In the genomic region with DNA sequence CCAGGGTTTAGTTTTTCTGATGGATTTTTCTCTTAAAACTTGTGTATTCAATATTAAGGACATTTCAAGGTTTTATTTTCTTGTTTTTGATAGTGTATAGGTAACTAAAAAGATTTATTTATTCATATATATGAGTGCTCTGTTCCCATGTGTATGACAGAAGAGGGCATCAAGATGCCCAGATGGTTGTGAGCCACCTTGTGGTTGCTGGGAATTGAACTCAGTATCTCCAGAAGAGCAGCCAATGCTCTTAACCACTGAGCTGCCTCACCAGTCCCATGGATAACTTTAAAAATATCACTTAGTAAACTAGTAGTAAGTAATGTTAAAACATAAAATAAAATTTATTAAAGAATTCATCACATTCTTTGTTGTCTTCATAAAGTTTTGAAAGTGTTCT, we compare ENCODE assay signal across 18 mouse cellular contexts. TPM values are rescaled to one million over a fixed set of nuclear protein-coding genes. Genes with fewer than 3 reads are reported as not detected.
DNase-seq lines count a peak whose midpoint lies in the region; ATAC-seq and TF ChIP-seq lines count a peak whose summit lies in the region.
"Had no signal": no experiment of that assay in that cellular context is flagged by ENCODE, and none has a peak within 500 bp of the region (broad histone marks: within the 10 kb centered on the region; RNA-seq: fewer than 3 reads in every experiment).

No protein-coding gene starts in this region.

- ATAC-seq in CD4-positive, CD25-positive, alpha-beta regulatory T cell, adult 4 months: no peak
- ATAC-seq in intestine, postnatal 0 days: no peak
- no peak for ATAC-seq in intestine, embryonic 16.5 days
- no peak for ATAC-seq in midbrain, embryonic 14.5 days (ENCODE audit: low FRiP score, low TSS enrichment)
- ATAC-seq: forebrain, postnatal 0 days had no signal

- H3K27me3 ChIP-seq in intestine, postnatal 0 days (replicated peaks; ENCODE audit: control insufficient read depth, insufficient read depth, low read length): no peaks in the 10 kb centered on the region
- no peaks in the 10 kb centered on the region for H3K27me3 ChIP-seq in intestine, embryonic 16.5 days (replicated peaks; ENCODE audit: control insufficient read depth, insufficient read depth, low read length)
- H3K27me3 ChIP-seq in midbrain, embryonic 14.5 days (ENCODE audit: control insufficient read depth, insufficient read depth, low read length): no peaks in the 10 kb centered on the region
- no peaks in the 10 kb centered on the region for H3K27me3 ChIP-seq in midbrain, embryonic 10.5 days (ENCODE audit: low read depth, poor library complexity, severe bottlenecking)

- H3K4me1 ChIP-seq in intestine, postnatal 0 days (replicated peaks; ENCODE audit: control insufficient read depth, insufficient read depth, low read length): no peaks in the 10 kb centered on the region
- H3K4me1 ChIP-seq in intestine, embryonic 16.5 days (ENCODE audit: control insufficient read depth, insufficient read depth, low read length): no peaks in the 10 kb centered on the region
- H3K4me1 ChIP-seq in midbrain, embryonic 14.5 days (ENCODE audit: control insufficient read depth, insufficient read depth, low read length): no peaks in the 10 kb centered on the region
- no peaks in the 10 kb centered on the region for H3K4me1 ChIP-seq in midbrain, embryonic 10.5 days
- H3K4me1 ChIP-seq: embryonic facial prominence, embryonic 10.5 days had no signal

- H3K9me3 ChIP-seq in intestine, postnatal 0 days (ENCODE audit: control insufficient read depth): no peaks in the 10 kb centered on the region
- no peaks in the 10 kb centered on the region for H3K9me3 ChIP-seq in intestine, embryonic 16.5 days (ENCODE audit: control insufficient read depth, low read length)
- no peaks in the 10 kb centered on the region for H3K9me3 ChIP-seq in midbrain, embryonic 14.5 days (ENCODE audit: control insufficient read depth, low read length)
- no peaks in the 10 kb centered on the region for H3K9me3 ChIP-seq in midbrain, embryonic 10.5 days (replicated peaks)
- H3K9me3 ChIP-seq: embryonic facial prominence, embryonic 10.5 days had no signal

- peaks cover 19% of the 10 kb centered on the region; the same call in 1 of the 2 replicates for H3K36me3 ChIP-seq in intestine, postnatal 0 days (ENCODE audit: control insufficient read depth, insufficient read depth)
- H3K36me3 ChIP-seq in intestine, embryonic 16.5 days (ENCODE audit: control insufficient read depth, insufficient read depth, low read length): no peaks in the 10 kb centered on the region
- peaks cover 63% of the 10 kb centered on the region for H3K36me3 ChIP-seq in midbrain, embryonic 14.5 days (ENCODE audit: control insufficient read depth, insufficient read depth, low read length)
- peaks cover 89% of the 10 kb centered on the region for H3K36me3 ChIP-seq in midbrain, embryonic 10.5 days

- no peak overlapping the region for H3K4me2 ChIP-seq in intestine, postnatal 0 days (replicated peaks; ENCODE audit: low read depth)
- H3K4me2 ChIP-seq in intestine, embryonic 16.5 days (ENCODE audit: low read depth, low read length): no peak overlapping the region
- H3K4me2 ChIP-seq in midbrain, embryonic 14.5 days (ENCODE audit: low read length): no peak overlapping the region
- H3K4me2 ChIP-seq: heart, embryonic 11.5 days; midbrain, embryonic 11.5 days had no signal

- no peak overlapping the region for H3K27ac ChIP-seq in intestine, postnatal 0 days (ENCODE audit: low read depth, low read length)
- H3K27ac ChIP-seq in intestine, embryonic 16.5 days (ENCODE audit: low read length): no peak overlapping the region
- H3K27ac ChIP-seq in midbrain, embryonic 14.5 days (replicated peaks; ENCODE audit: low read depth, low read length): no peak overlapping the region
- H3K27ac ChIP-seq in midbrain, embryonic 10.5 days (replicated peaks): no peak overlapping the region
- H3K27ac ChIP-seq: embryonic facial prominence, embryonic 10.5 days had no signal

- DNase-seq in CD4-positive, CD25-positive, alpha-beta regulatory T cell, adult 2 months (ENCODE audit: low read depth, low spot score): peak; percentile 33
- DNase-seq in midbrain, embryonic 14.5 days: peak; percentile 19
- no peak for DNase-seq in midbrain, embryonic 10.5 days (ENCODE audit: low spot score)
- peak; percentile 25 for DNase-seq in naive thymus-derived CD4-positive, alpha-beta T cell, adult 2 months (ENCODE audit: low read depth)
- no peak for DNase-seq in ovary, postnatal 10 days (ENCODE audit: low spot score)
- DNase-seq: adrenal gland, postnatal 10 days; cerebellum, adult 2 months; forebrain, postnatal 0 days; gastrocnemius, postnatal 14 days; kidney, postnatal 14 days; right cerebral cortex, postnatal 4 days had no signal

- TF ChIP-seq CTCF in intestine, postnatal 0 days (IDR thresholded peaks at IDR 0.05; ENCODE audit: low read depth): peak; percentile 49

- H3K9ac ChIP-seq in intestine, postnatal 0 days (ENCODE audit: low read depth, low read length): no peak overlapping the region
- H3K9ac ChIP-seq in intestine, embryonic 16.5 days (ENCODE audit: low read depth, low read length): no peak overlapping the region
- H3K9ac ChIP-seq in midbrain, embryonic 14.5 days (replicated peaks; ENCODE audit: low read length): no peak overlapping the region
- H3K9ac ChIP-seq: forebrain, postnatal 0 days had no signal

- no peak overlapping the region for H3K4me3 ChIP-seq in intestine, postnatal 0 days (ENCODE audit: low read depth, low read length)
- no peak overlapping the region for H3K4me3 ChIP-seq in intestine, embryonic 16.5 days (ENCODE audit: low read length)
- no peak overlapping the region for H3K4me3 ChIP-seq in midbrain, embryonic 14.5 days (replicated peaks; ENCODE audit: low read depth, low read length)
- no peak overlapping the region for H3K4me3 ChIP-seq in midbrain, embryonic 10.5 days
- H3K4me3 ChIP-seq: embryonic facial prominence, embryonic 10.5 days; erythroblast, embryonic 14.5 days had no signal

RNA-seq across cellular contexts. Expression of a gene that starts 17.4 kb away (rescaled TPM):
- 100 to 1,000 TPM in 1 of 2 experiments, 10 to 100 TPM in 1; 78.7 to 103 TPM for polyA plus RNA-seq in CD4-positive, CD25-positive, alpha-beta regulatory T cell, adult 4 months (2017; shearing (Covaris generic))
- 47.9 and 51.4 TPM in 2 replicates for polyA plus RNA-seq in intestine, postnatal 0 days (2015; fragmentation: Nextera tagmentation; extraction: Ambion mirVana)
- polyA plus RNA-seq in intestine, embryonic 16.5 days (2015; fragmentation: Nextera tagmentation; extraction: Ambion mirVana): 101 and 106 TPM in 2 replicates
- 152 and 207 TPM in 2 replicates for polyA plus RNA-seq in midbrain, embryonic 14.5 days (2014; fragmentation: Nextera tagmentation; extraction: Ambion mirVana)
- polyA plus RNA-seq in midbrain, embryonic 10.5 days (2016; fragmentation: Nextera tagmentation; extraction: Ambion mirVana): 229 and 258 TPM in 2 replicates

RNA-seq across cellular contexts. Expression of a gene that starts 43.6 kb away (rescaled TPM):
- polyA plus RNA-seq in CD4-positive, CD25-positive, alpha-beta regulatory T cell, adult 4 months (2017; shearing (Covaris generic)): 10 to 100 TPM in 1 of 2 experiments, 1 to 10 TPM in 1; 9.7 to 12.3 TPM
- polyA plus RNA-seq in intestine, postnatal 0 days (2015; fragmentation: Nextera tagmentation; extraction: Ambion mirVana): 6.7 and 7.5 TPM in 2 replicates
- polyA plus RNA-seq in intestine, embryonic 16.5 days (2015; fragmentation: Nextera tagmentation; extraction: Ambion mirVana): 13.6 and 15.0 TPM in 2 replicates
- polyA plus RNA-seq in midbrain, embryonic 14.5 days (2014; fragmentation: Nextera tagmentation; extraction: Ambion mirVana): 31.1 and 47.7 TPM in 2 replicates
- polyA plus RNA-seq in midbrain, embryonic 10.5 days (2016; fragmentation: Nextera tagmentation; extraction: Ambion mirVana): 23.3 and 30.3 TPM in 2 replicates

Comparison
In these comparisons a context has a peak if more than half of its experiments do, and no peak if none do; other contexts are left out.
1. DNase-seq: peak in CD4-positive, CD25-positive, alpha-beta regulatory T cell, adult 2 months (single experiment), midbrain, embryonic 14.5 days (single experiment) and naive thymus-derived CD4-positive, alpha-beta T cell, adult 2 months (single experiment); none in midbrain, embryonic 10.5 days (single experiment) and ovary, postnatal 10 days (single experiment).